Mouse (Mus musculus) layer of hippocampus, adult 2 months (tissue): ENCODE measurements around the gene C1qtnf9. TPM values are rescaled to one million over a fixed set of nuclear protein-coding genes. Genes with fewer than 3 reads are reported as not detected.

Experiments
- DNase-seq, 2 experiments: peaks; one replicate each; pipeline ENCODE4 v3.0.0; 2022; ENCODE audit warnings: low spot score in 2 of 2
- H3K27ac ChIP-seq: fragments of 200-600 bp; 2 replicates; pipeline ENCODE4 v1.8.1; 2022
- H3K4me3 ChIP-seq: fragments of 200-600 bp; 2 replicates; pipeline ENCODE4 v1.8.1; 2022; ENCODE audit warnings: mild to moderate bottlenecking
- CTCF ChIP-seq: fragments of 200-600 bp; conservative IDR thresholded peaks from 2 replicates; pipeline ENCODE4 v1.8.1; 2022; ENCODE audit warnings: antibody characterized with exemption, mild to moderate bottlenecking, moderate library complexity
- total RNA-seq, 2 experiments: library from RNA; stranded (reverse); gene quantifications; 2 replicates each; pipeline ENCODE4 v1.2.3; 2021

C1qtnf9 gene
- total RNA-seq, 2 experiments from 2014 or later: 0.29 to 0.44 TPM

- H3K4me3 ChIP-seq: no peak overlapping the region
- no peak for TF ChIP-seq CTCF
- H3K27ac ChIP-seq: no peak overlapping the region
- DNase-seq: no peak
Measured at GRCm38 (mm10) chr14:60776521-60776920, 8.6 kb downstream of the C1qtnf9 start.

- Histone ChIP-seq H3K4me3 (no peak overlapping the region), H3K27ac (no peak overlapping the region)
- no peak for TF ChIP-seq CTCF
- no peak for DNase-seq
Measured at GRCm38 (mm10) chr14:60777485-60777919, 9.6 kb downstream of the C1qtnf9 start.

- no peak overlapping the region for H3K4me3 ChIP-seq
- DNase-seq: no peak
- no peak for TF ChIP-seq CTCF
- H3K27ac ChIP-seq: no peak overlapping the region
Measured at GRCm38 (mm10) chr14:60779198-60779597, 11.3 kb downstream of the C1qtnf9 start.

- Histone ChIP-seq H3K27ac (no peak overlapping the region), H3K4me3 (no peak overlapping the region)
- TF ChIP-seq CTCF: no peak
- no peak for DNase-seq
Measured at GRCm38 (mm10) chr14:60782121-60782656, 14.3 kb downstream of the C1qtnf9 start.

GRCm38 (mm10) chr14:60783196-60783595 is 15.3 kb downstream of the C1qtnf9 start:
- TF ChIP-seq CTCF: no peak
- DNase-seq: no peak
- no peak overlapping the region for H3K4me3 ChIP-seq
- no peak overlapping the region for H3K27ac ChIP-seq

- peak; percentile 85 to 89 for DNase-seq
- peak within 1 kb of the TSS; percentile 84 for H3K27ac ChIP-seq
- TF ChIP-seq CTCF: peak; percentile 95
- H3K4me3 ChIP-seq: peak within 1 kb of the TSS; percentile 80
Measured at GRCm38 (mm10) chr14:60784427-60785315, 16.7 kb downstream of the C1qtnf9 start, which contains the start of gene Mipep. TSS of gene Mipep (plus strand) at chr14:60784573.

- Histone ChIP-seq H3K27ac (no peak overlapping the region), H3K4me3 (no peak overlapping the region)
- TF ChIP-seq CTCF: peak; percentile 85
- DNase-seq: peak in 1 of 2 experiments; percentile 77
Measured at GRCm38 (mm10) chr14:60790103-60790502, 22.2 kb downstream of the C1qtnf9 start.

GRCm38 (mm10) chr14:60796600-60797322 is 28.8 kb downstream of the C1qtnf9 start:
- H3K27ac ChIP-seq: no peak overlapping the region
- no peak for TF ChIP-seq CTCF
- no peak overlapping the region for H3K4me3 ChIP-seq
- DNase-seq: peak in 1 of 2 experiments; percentile 33

- H3K4me3 ChIP-seq: no peak overlapping the region
- no peak overlapping the region for H3K27ac ChIP-seq
- no peak for TF ChIP-seq CTCF
- DNase-seq: no peak
Measured at GRCm38 (mm10) chr14:60797596-60797995, 29.7 kb downstream of the C1qtnf9 start.

GRCm38 (mm10) chr14:60798721-60799120 is 30.8 kb downstream of the C1qtnf9 start:
- no peak overlapping the region for H3K4me3 ChIP-seq
- TF ChIP-seq CTCF: no peak
- H3K27ac ChIP-seq: no peak overlapping the region
- DNase-seq: no peak

GRCm38 (mm10) chr14:60799762-60800728 is 32.1 kb downstream of the C1qtnf9 start:
- DNase-seq: peak in 1 of 2 experiments; percentile 34
- Histone ChIP-seq H3K27ac (no peak overlapping the region), H3K4me3 (no peak overlapping the region)
- peak; percentile 89 for TF ChIP-seq CTCF

GRCm38 (mm10) chr14:60802026-60802425 is 34.1 kb downstream of the C1qtnf9 start:
- H3K27ac ChIP-seq: no peak overlapping the region
- no peak for DNase-seq
- TF ChIP-seq CTCF: no peak
- no peak overlapping the region for H3K4me3 ChIP-seq
